Mouse (Mus musculus): ENCODE results near the gene Ackr4. TPM values are rescaled to one million over a fixed set of nuclear protein-coding genes. Genes with fewer than 3 reads are reported as not detected.

Ackr4 gene
- polyA plus RNA-seq, 1 experiment, result 0.64 TPM

- TF ChIP-seq POLR2A (IDR thresholded peaks at IDR 0.05; ENCODE audit: low read depth, low read length) (no peak), CTCF (conservative IDR thresholded peaks at IDR 0.05; ENCODE audit: insufficient read depth, insufficient read length, low read depth, low read length) (no peak)
- 41% methylated on average over 7 of the region's 7 CpGs for WGBS
- peak; percentile 47 for DNase-seq
- Histone ChIP-seq H3K36me3 (ENCODE audit: control insufficient read depth, insufficient read depth, low read length) (no peaks in the 10 kb centered on the region; the same call in none of the 2 replicates), H3K27ac (ENCODE audit: insufficient read depth, low read depth, low read length) (no peak overlapping the region), H3K4me1 (ENCODE audit: control insufficient read depth, insufficient read depth, low read length) (no peaks in the 10 kb centered on the region), H3K27me3 (replicated peaks; ENCODE audit: control insufficient read depth, insufficient read depth, low read length) (no peaks in the 10 kb centered on the region), H3K4me3 (ENCODE audit: insufficient read depth, low read depth, low read length) (no peak overlapping the region)
These were observed 25.9 kb downstream of the Ackr4 start for GRCm38 (mm10) chr9:104100822-104101221.

GRCm38 (mm10) chr9:104099060-104099459 is 27.7 kb downstream of the Ackr4 start:
- H3K4me3 ChIP-seq (ENCODE audit: insufficient read depth, low read depth, low read length), result no peak overlapping the region
- no peak for TF ChIP-seq CTCF (conservative IDR thresholded peaks at IDR 0.05; ENCODE audit: insufficient read depth, insufficient read length, low read depth, low read length)
- TF ChIP-seq POLR2A (IDR thresholded peaks at IDR 0.05; ENCODE audit: low read depth, low read length), result no peak
- WGBS, result 96% methylated on average over 11 of the region's 11 CpGs

GRCm38 (mm10) chr9:104098256-104098655 is 28.5 kb downstream of the Ackr4 start:
- no peak for TF ChIP-seq CTCF (conservative IDR thresholded peaks at IDR 0.05; ENCODE audit: insufficient read depth, insufficient read length, low read depth, low read length)
- TF ChIP-seq POLR2A (IDR thresholded peaks at IDR 0.05; ENCODE audit: low read depth, low read length), result no peak
- no peaks in the 10 kb centered on the region for H3K4me1 ChIP-seq (ENCODE audit: control insufficient read depth, insufficient read depth, low read length)
- H3K27me3 ChIP-seq (replicated peaks; ENCODE audit: control insufficient read depth, insufficient read depth, low read length), result no peaks in the 10 kb centered on the region
- H3K36me3 ChIP-seq (ENCODE audit: control insufficient read depth, insufficient read depth, low read length), result no peaks in the 10 kb centered on the region; the same call in none of the 2 replicates
- no peak for DNase-seq
- 50% methylated on average over 5 of the region's 5 CpGs for WGBS
- no peak overlapping the region for H3K4me3 ChIP-seq (ENCODE audit: insufficient read depth, low read depth, low read length)
- no peak overlapping the region for H3K27ac ChIP-seq (ENCODE audit: insufficient read depth, low read depth, low read length)

More at GRCm38 (mm10) chr9:104099060-104099459, 27.7 kb downstream of the Ackr4 start:
- Histone ChIP-seq H3K36me3 (ENCODE audit: control insufficient read depth, insufficient read depth, low read length) (no peaks in the 10 kb centered on the region; the same call in none of the 2 replicates), H3K4me1 (ENCODE audit: control insufficient read depth, insufficient read depth, low read length) (no peaks in the 10 kb centered on the region), H3K27ac (ENCODE audit: insufficient read depth, low read depth, low read length) (no peak overlapping the region), H3K27me3 (replicated peaks; ENCODE audit: control insufficient read depth, insufficient read depth, low read length) (no peaks in the 10 kb centered on the region)
- DNase-seq, result no peak

- TF ChIP-seq CTCF (conservative IDR thresholded peaks at IDR 0.05; ENCODE audit: insufficient read depth, insufficient read length, low read depth, low read length) (no peak), POLR2A (IDR thresholded peaks at IDR 0.05; ENCODE audit: low read depth, low read length) (no peak)
- no peaks in the 10 kb centered on the region; the same call in 1 of the 2 replicates for H3K36me3 ChIP-seq (ENCODE audit: control insufficient read depth, insufficient read depth, low read length)
- no peak overlapping the region for H3K27ac ChIP-seq (ENCODE audit: insufficient read depth, low read depth, low read length)
- DNase-seq, result no peak
- H3K27me3 ChIP-seq (replicated peaks; ENCODE audit: control insufficient read depth, insufficient read depth, low read length), result no peaks in the 10 kb centered on the region
- WGBS, result 91% methylated on average over 5 of the region's 5 CpGs
- no peak overlapping the region for H3K4me3 ChIP-seq (ENCODE audit: insufficient read depth, low read depth, low read length)
- H3K4me1 ChIP-seq (ENCODE audit: control insufficient read depth, insufficient read depth, low read length), result no peaks in the 10 kb centered on the region
These were observed 33.8 kb downstream of the Ackr4 start for GRCm38 (mm10) chr9:104092945-104093344.

- Histone ChIP-seq H3K4me1 (ENCODE audit: control insufficient read depth, insufficient read depth, low read length) (no peaks in the 10 kb centered on the region), H3K27ac (ENCODE audit: insufficient read depth, low read depth, low read length) (no peak overlapping the region), H3K36me3 (ENCODE audit: control insufficient read depth, insufficient read depth, low read length) (peaks cover 1% of the 10 kb centered on the region; the same call in 1 of the 2 replicates), H3K27me3 (replicated peaks; ENCODE audit: control insufficient read depth, insufficient read depth, low read length) (no peaks in the 10 kb centered on the region), H3K4me3 (ENCODE audit: insufficient read depth, low read depth, low read length) (no peak overlapping the region)
- no peak for TF ChIP-seq POLR2A (IDR thresholded peaks at IDR 0.05; ENCODE audit: low read depth, low read length)
- TF ChIP-seq CTCF (conservative IDR thresholded peaks at IDR 0.05; ENCODE audit: insufficient read depth, insufficient read length, low read depth, low read length), result no peak
- DNase-seq, result peak; percentile 57
- 35% methylated on average over 8 of the region's 8 CpGs for WGBS
These were observed 38.2 kb downstream of the Ackr4 start for GRCm38 (mm10) chr9:104088555-104088954.

- H3K27me3 ChIP-seq (replicated peaks; ENCODE audit: control insufficient read depth, insufficient read depth, low read length), result no peaks in the 10 kb centered on the region
- no peak for TF ChIP-seq CTCF (conservative IDR thresholded peaks at IDR 0.05; ENCODE audit: insufficient read depth, insufficient read length, low read depth, low read length)
- no peak for TF ChIP-seq POLR2A (IDR thresholded peaks at IDR 0.05; ENCODE audit: low read depth, low read length)
- peaks cover 3% of the 10 kb centered on the region for H3K36me3 ChIP-seq (ENCODE audit: control insufficient read depth, insufficient read depth, low read length)
- WGBS, result 68% methylated on average over 4 of the region's 4 CpGs
- no peak overlapping the region for H3K27ac ChIP-seq (ENCODE audit: insufficient read depth, low read depth, low read length)
- no peak for DNase-seq
- no peak overlapping the region for H3K4me3 ChIP-seq (ENCODE audit: insufficient read depth, low read depth, low read length)
- H3K4me1 ChIP-seq (ENCODE audit: control insufficient read depth, insufficient read depth, low read length), result no peaks in the 10 kb centered on the region
These were observed 40.9 kb downstream of the Ackr4 start for GRCm38 (mm10) chr9:104085730-104086429.

GRCm38 (mm10) chr9:104080038-104080437 is 46.7 kb downstream of the Ackr4 start:
- 68% methylated on average over 3 of the region's 3 CpGs for WGBS
- DNase-seq, result no peak
- TF ChIP-seq CTCF (conservative IDR thresholded peaks at IDR 0.05; ENCODE audit: insufficient read depth, insufficient read length, low read depth, low read length) (no peak), POLR2A (IDR thresholded peaks at IDR 0.05; ENCODE audit: low read depth, low read length) (no peak)
- H3K36me3 ChIP-seq (ENCODE audit: control insufficient read depth, insufficient read depth, low read length), result peaks cover 2% of the 10 kb centered on the region
- no peak overlapping the region for H3K27ac ChIP-seq (ENCODE audit: insufficient read depth, low read depth, low read length)
- H3K4me1 ChIP-seq (ENCODE audit: control insufficient read depth, insufficient read depth, low read length), result no peaks in the 10 kb centered on the region
- no peak overlapping the region for H3K4me3 ChIP-seq (ENCODE audit: insufficient read depth, low read depth, low read length)
- no peaks in the 10 kb centered on the region for H3K27me3 ChIP-seq (replicated peaks; ENCODE audit: control insufficient read depth, insufficient read depth, low read length)
